9 mouse cellular contexts compared by ENCODE assay signal in the genomic region with DNA sequence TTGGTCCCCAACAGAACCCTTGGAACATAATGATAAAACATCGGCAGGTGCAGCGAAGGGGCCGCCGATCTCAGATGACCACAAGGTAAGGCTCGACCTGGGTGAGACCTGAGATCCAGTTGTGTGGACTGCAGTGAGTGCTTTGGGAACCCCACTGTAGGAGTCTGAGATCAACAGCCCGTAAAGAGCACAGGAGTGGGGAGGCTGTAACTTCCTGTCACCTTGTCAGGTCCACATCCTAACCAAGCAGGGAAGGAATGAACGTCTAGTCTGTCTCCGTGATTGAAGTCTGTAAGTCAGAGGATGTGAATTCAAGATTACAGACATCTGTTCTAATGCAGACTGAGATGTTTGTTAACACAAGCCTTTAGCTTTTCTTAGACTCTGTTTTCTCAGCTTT. TPM values are rescaled to one million over a fixed set of nuclear protein-coding genes. Genes with fewer than 3 reads are reported as not detected.
A peak's percentile ranks its signal among the peaks of the same experiment; 100 is the strongest.
DNase-seq lines count a peak whose midpoint lies in the region; ATAC-seq and TF ChIP-seq lines count a peak whose summit lies in the region.
"Had no signal": no experiment of that assay in that cellular context is flagged by ENCODE, and none has a peak within 500 bp of the region (broad histone marks: within the 10 kb centered on the region; RNA-seq: fewer than 3 reads in every experiment).

No protein-coding gene starts in this region.

- H3K27me3 ChIP-seq in heart, embryonic 15.5 days = no peaks in the 10 kb centered on the region
- no peaks in the 10 kb centered on the region for H3K27me3 ChIP-seq in ES-Bruce4 (ENCODE audit: control insufficient read depth, insufficient read depth, low read length, poor library complexity, severe bottlenecking)
- H3K27me3 ChIP-seq in forebrain, postnatal 0 days (ENCODE audit: insufficient read depth, low read length) = no peaks in the 10 kb centered on the region
- H3K27me3 ChIP-seq in midbrain, embryonic 10.5 days (ENCODE audit: low read depth, poor library complexity, severe bottlenecking) = peaks cover 4% of the 10 kb centered on the region

- peak overlapping the region; percentile 86 for H3K4me2 ChIP-seq in heart, embryonic 15.5 days
- peak overlapping the region; percentile 88 for H3K4me2 ChIP-seq in forebrain, postnatal 0 days (ENCODE audit: low read depth)

- peaks cover 42% of the 10 kb centered on the region; the same call in 1 of the 2 replicates for H3K36me3 ChIP-seq in heart, embryonic 15.5 days
- H3K36me3 ChIP-seq in ES-Bruce4 (ENCODE audit: control insufficient read depth, insufficient read depth, low read length, poor library complexity, severe bottlenecking) = peaks cover 21% of the 10 kb centered on the region
- peaks cover 14% of the 10 kb centered on the region for H3K36me3 ChIP-seq in forebrain, postnatal 0 days (ENCODE audit: insufficient read depth)
- peaks cover 45% of the 10 kb centered on the region for H3K36me3 ChIP-seq in midbrain, embryonic 10.5 days

- no peaks in the 10 kb centered on the region for H3K9me3 ChIP-seq in heart, embryonic 15.5 days (replicated peaks)
- H3K9me3 ChIP-seq in ES-Bruce4 (replicated peaks; ENCODE audit: control insufficient read depth, insufficient read depth, low read length, poor library complexity, severe bottlenecking) = no peaks in the 10 kb centered on the region
- H3K9me3 ChIP-seq in forebrain, postnatal 0 days (ENCODE audit: low read length) = no peaks in the 10 kb centered on the region
- no peaks in the 10 kb centered on the region for H3K9me3 ChIP-seq in midbrain, embryonic 10.5 days (replicated peaks)

- no peak for DNase-seq in heart, postnatal 36 days
- DNase-seq in forebrain, postnatal 0 days = no peak
- no peak for DNase-seq in midbrain, embryonic 10.5 days (ENCODE audit: low spot score)
- no peak for DNase-seq in right cerebral cortex, adult 18-20 months
- DNase-seq in gastrocnemius, postnatal 4 days (ENCODE audit: low spot score in 2 of 2) = no peak
- no peak for DNase-seq in ovary, postnatal 14 days (ENCODE audit: low spot score)

- no peak for ATAC-seq in heart, embryonic 15.5 days (replicated peaks; ENCODE audit: insufficient number of reproducible peaks, insufficient read depth, low FRiP score, low read depth)
- ATAC-seq in forebrain, postnatal 0 days = no peak

- WGBS in heart, embryonic 15.5 days = 31% methylated on average over 8 of the region's 8 CpGs
- WGBS in forebrain, postnatal 0 days = 60% methylated on average over 8 of the region's 8 CpGs
- WGBS in midbrain, embryonic 10.5 days = 63% methylated on average over 8 of the region's 8 CpGs

- TF ChIP-seq POLR2A in ES-Bruce4 (IDR thresholded peaks at IDR 0.05; ENCODE audit: insufficient read depth, low read length) = no peak

- intact Hi-C loops in heart, postnatal 36 days (cut with DNase I) = loop anchor here (1.0 kb wide), 1 partner anchor 21 kb away; no protein-coding TSS in a partner anchor

- no peak overlapping the region for H3K27ac ChIP-seq in heart, embryonic 15.5 days
- no peak overlapping the region for H3K27ac ChIP-seq in ES-Bruce4 (ENCODE audit: insufficient read depth, low read length)
- H3K27ac ChIP-seq in forebrain, postnatal 0 days (ENCODE audit: low read depth, low read length) = no peak overlapping the region
- H3K27ac ChIP-seq in midbrain, embryonic 10.5 days (replicated peaks) = 0 out of 2 replicates have a peak overlapping the region, but pooled peaks have one; percentile 93

- H3K4me3 ChIP-seq in heart, embryonic 15.5 days = peak overlapping the region; percentile 98
- H3K4me3 ChIP-seq in ES-Bruce4 (ENCODE audit: low read depth, low read length) = peak overlapping the region; percentile 98
- peak overlapping the region; percentile 92 for H3K4me3 ChIP-seq in forebrain, postnatal 0 days (ENCODE audit: low read depth, low read length)
- peak overlapping the region; percentile 92 for H3K4me3 ChIP-seq in midbrain, embryonic 10.5 days

- TF ChIP-seq EP300 in ES-Bruce4 (IDR thresholded peaks at IDR 0.05; ENCODE audit: insufficient read depth, low read depth, low read length) = no peak

- H3K4me1 ChIP-seq in heart, embryonic 15.5 days (replicated peaks) = peaks cover 23% of the 10 kb centered on the region
- no peaks in the 10 kb centered on the region for H3K4me1 ChIP-seq in ES-Bruce4 (ENCODE audit: control insufficient read depth, insufficient read depth, low read length)
- peaks cover 16% of the 10 kb centered on the region for H3K4me1 ChIP-seq in forebrain, postnatal 0 days (ENCODE audit: insufficient read depth)
- peaks cover 29% of the 10 kb centered on the region for H3K4me1 ChIP-seq in midbrain, embryonic 10.5 days

- TF ChIP-seq CTCF in ES-Bruce4 (IDR thresholded peaks at IDR 0.05; ENCODE audit: low read depth, low read length) = no peak
- TF ChIP-seq CTCF in forebrain, postnatal 0 days (IDR thresholded peaks at IDR 0.05; ENCODE audit: low read depth) = no peak

- H3K9ac ChIP-seq in heart, embryonic 15.5 days = peak overlapping the region; percentile 98
- peak overlapping the region; percentile 90 for H3K9ac ChIP-seq in ES-Bruce4 (ENCODE audit: low read depth, poor library complexity, severe bottlenecking)
- H3K9ac ChIP-seq in forebrain, postnatal 0 days = peak overlapping the region; percentile 96

RNA-seq across cellular contexts. Expression of a gene that starts 0.9 kb away (rescaled TPM):
- 51.0 and 51.4 TPM in 2 replicates for polyA plus RNA-seq in heart, embryonic 15.5 days (2015; fragmentation: Nextera tagmentation; extraction: Ambion mirVana)
- 10 to 100 TPM; 22.8 to 29.3 TPM for total RNA-seq in heart, postnatal 36 days (2021)
- 26.7 and 30.4 TPM in 2 replicates for polyA plus RNA-seq in ES-Bruce4 (2011; ENCODE audit: insufficient read depth, insufficient read length, low read depth, missing spikeins)
- 23.2 and 26.1 TPM in 2 replicates for total RNA-seq in forebrain, postnatal 0 days (2014; rRNA removed)
- 52.3 and 60.1 TPM in 2 replicates for polyA plus RNA-seq in forebrain, postnatal 0 days (2015; fragmentation: Nextera tagmentation; extraction: Ambion mirVana)
- 80.1 and 80.2 TPM in 2 replicates for polyA plus RNA-seq in midbrain, embryonic 10.5 days (2016; fragmentation: Nextera tagmentation; extraction: Ambion mirVana)
- total RNA-seq in gastrocnemius, postnatal 4 days (2021) = 10 to 100 TPM; 40.8 to 40.9 TPM

RNA-seq across cellular contexts. Expression of a gene that starts 1.0 kb away (rescaled TPM):
- 0.74 and 0.77 TPM in 2 replicates for polyA plus RNA-seq in heart, embryonic 15.5 days (2015; fragmentation: Nextera tagmentation; extraction: Ambion mirVana)
- not detected for total RNA-seq in heart, postnatal 36 days (2021)
- polyA plus RNA-seq in ES-Bruce4 (2011; ENCODE audit: insufficient read depth, insufficient read length, low read depth, missing spikeins) = 0.60 and 1.7 TPM in 2 replicates
- 0.54 and 0.81 TPM in 2 replicates for total RNA-seq in forebrain, postnatal 0 days (2014; rRNA removed)
- 0.89 and 1.1 TPM in 2 replicates for polyA plus RNA-seq in forebrain, postnatal 0 days (2015; fragmentation: Nextera tagmentation; extraction: Ambion mirVana)
- 0.94 and 1.2 TPM in 2 replicates for polyA plus RNA-seq in midbrain, embryonic 10.5 days (2016; fragmentation: Nextera tagmentation; extraction: Ambion mirVana)
- total RNA-seq in gastrocnemius, postnatal 4 days (2021) = not detected

RNA-seq across cellular contexts. Expression of a gene that starts 23.0 kb away (rescaled TPM):
- 377 and 382 TPM in 2 replicates for polyA plus RNA-seq in heart, embryonic 15.5 days (2015; fragmentation: Nextera tagmentation; extraction: Ambion mirVana)
- 1 to 10 TPM; 2.5 to 3.1 TPM for total RNA-seq in heart, postnatal 36 days (2021)
- 366 and 371 TPM in 2 replicates for polyA plus RNA-seq in ES-Bruce4 (2011; ENCODE audit: insufficient read depth, insufficient read length, low read depth, missing spikeins)
- 24.9 and 29.2 TPM in 2 replicates for total RNA-seq in forebrain, postnatal 0 days (2014; rRNA removed)
- polyA plus RNA-seq in forebrain, postnatal 0 days (2015; fragmentation: Nextera tagmentation; extraction: Ambion mirVana) = 30.9 and 38.4 TPM in 2 replicates
- polyA plus RNA-seq in midbrain, embryonic 10.5 days (2016; fragmentation: Nextera tagmentation; extraction: Ambion mirVana) = 575 and 639 TPM in 2 replicates
- total RNA-seq in gastrocnemius, postnatal 4 days (2021) = 10 to 100 TPM; 26.8 to 34.0 TPM

RNA-seq across cellular contexts. Expression of a gene that starts 31.6 kb away (rescaled TPM):
- not detected in 2 replicates for polyA plus RNA-seq in heart, embryonic 15.5 days (2015; fragmentation: Nextera tagmentation; extraction: Ambion mirVana)
- total RNA-seq in heart, postnatal 36 days (2021) = not detected
- not detected in 2 replicates for polyA plus RNA-seq in ES-Bruce4 (2011; ENCODE audit: insufficient read depth, insufficient read length, low read depth, missing spikeins)
- not detected in 2 replicates for total RNA-seq in forebrain, postnatal 0 days (2014; rRNA removed)
- not detected in 2 replicates for polyA plus RNA-seq in forebrain, postnatal 0 days (2015; fragmentation: Nextera tagmentation; extraction: Ambion mirVana)
- polyA plus RNA-seq in midbrain, embryonic 10.5 days (2016; fragmentation: Nextera tagmentation; extraction: Ambion mirVana) = not detected in 2 replicates
- not detected for total RNA-seq in gastrocnemius, postnatal 4 days (2021)
- total RNA-seq: neutrophil, adult 5-6 weeks had no signal

RNA-seq across cellular contexts. Expression of a gene that starts 33.1 kb away (rescaled TPM):
- 4.9 and 5.2 TPM in 2 replicates for polyA plus RNA-seq in heart, embryonic 15.5 days (2015; fragmentation: Nextera tagmentation; extraction: Ambion mirVana)
- total RNA-seq in heart, postnatal 36 days (2021) = not detected
- 0.88 and 1.6 TPM in 2 replicates for polyA plus RNA-seq in ES-Bruce4 (2011; ENCODE audit: insufficient read depth, insufficient read length, low read depth, missing spikeins)
- total RNA-seq in forebrain, postnatal 0 days (2014; rRNA removed) = 0.38 and 2.9 TPM in 2 replicates
- polyA plus RNA-seq in forebrain, postnatal 0 days (2015; fragmentation: Nextera tagmentation; extraction: Ambion mirVana) = 0.50 and 0.63 TPM in 2 replicates
- polyA plus RNA-seq in midbrain, embryonic 10.5 days (2016; fragmentation: Nextera tagmentation; extraction: Ambion mirVana) = not detected in 2 replicates
- over 10,000 TPM; 10,138 to 10,688 TPM for total RNA-seq in gastrocnemius, postnatal 4 days (2021)
- total RNA-seq: neutrophil, adult 5-6 weeks had no signal
